Mouse (Mus musculus): ENCODE measurements around the gene Kcna5.

DNA sequence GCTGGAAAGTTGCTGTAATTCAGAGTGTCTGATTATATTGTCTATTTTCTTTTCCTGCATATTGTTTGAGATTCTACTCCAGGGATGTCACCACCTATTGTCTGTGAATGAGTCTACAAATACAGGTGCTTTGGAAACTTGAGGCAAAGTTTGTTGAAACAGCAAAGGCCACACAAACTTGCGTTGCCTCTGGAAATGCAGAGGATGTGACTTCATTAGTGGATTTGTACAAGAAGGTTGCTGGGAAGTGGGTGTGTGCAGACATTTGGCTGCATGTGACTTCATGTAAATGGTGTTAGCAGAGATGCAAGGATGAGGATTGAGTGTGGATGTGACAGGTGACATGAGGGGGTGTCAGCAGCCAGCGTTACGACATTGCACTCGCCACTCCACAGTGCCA lies 1.7 kb upstream of the Kcna5 start:
- TF ChIP-seq CHD2 (IDR thresholded peaks at IDR 0.05; ENCODE audit: low read depth, low read length) (no peak), ZNF384 (IDR thresholded peaks at IDR 0.05; ENCODE audit: low read depth, low read length) (no peak)

Data from ES-E14 (cell line).